ENCODE assay signal across 8 mouse cellular contexts in genomic region chr11:77686346-77686840, GRCm38 (mm10). TPM values are rescaled to one million over a fixed set of nuclear protein-coding genes. Genes with fewer than 3 reads are reported as not detected.
DNase-seq lines count a peak whose midpoint lies in the region; ATAC-seq and TF ChIP-seq lines count a peak whose summit lies in the region.

No protein-coding gene starts in this region.

- no peaks in the 10 kb centered on the region for H3K27me3 ChIP-seq in E14TG2a.4 (ENCODE audit: insufficient read depth, low read length)
- H3K27me3 ChIP-seq in embryonic facial prominence, embryonic 13.5 days: no peaks in the 10 kb centered on the region
- H3K27me3 ChIP-seq in heart, embryonic 13.5 days (replicated peaks): no peaks in the 10 kb centered on the region

- WGBS in embryonic facial prominence, embryonic 13.5 days: 0% methylated on average over 28 of the region's 30 CpGs
- WGBS in heart, embryonic 13.5 days: under 1% methylated on average over 30 of the region's 30 CpGs

- H3K27ac ChIP-seq in embryonic facial prominence, embryonic 13.5 days: peak overlapping the region; percentile 99
- H3K27ac ChIP-seq in heart, embryonic 13.5 days (replicated peaks): peak overlapping the region; percentile 99

- peaks cover 4% of the 10 kb centered on the region; the same call in 1 of the 2 replicates for H3K9me3 ChIP-seq in E14TG2a.4 (ENCODE audit: low read length)
- H3K9me3 ChIP-seq in embryonic facial prominence, embryonic 13.5 days: no peaks in the 10 kb centered on the region
- H3K9me3 ChIP-seq in heart, embryonic 13.5 days: no peaks in the 10 kb centered on the region

- H3K4me2 ChIP-seq in embryonic facial prominence, embryonic 13.5 days: peak overlapping the region; percentile 71
- peak overlapping the region; percentile 81 for H3K4me2 ChIP-seq in heart, embryonic 13.5 days

- peak overlapping the region; percentile 99 for H3K9ac ChIP-seq in embryonic facial prominence, embryonic 13.5 days
- peak overlapping the region; percentile 99 for H3K9ac ChIP-seq in heart, embryonic 13.5 days

- H3K4me1 ChIP-seq in E14TG2a.4 (replicated peaks; ENCODE audit: low read depth, low read length): peaks cover 52% of the 10 kb centered on the region
- H3K4me1 ChIP-seq in embryonic facial prominence, embryonic 13.5 days: peaks cover 7% of the 10 kb centered on the region
- H3K4me1 ChIP-seq in heart, embryonic 13.5 days: peaks cover 22% of the 10 kb centered on the region

- DNase-seq in adrenal gland, adult 18-20 months (ENCODE audit: low spot score in 2 of 2): peak; percentile 65 to 66
- DNase-seq in kidney, postnatal 10 days: peak; percentile 62
- DNase-seq in lung, postnatal 10 days: peak; percentile 47
- peak; percentile 9 to 21 for DNase-seq in right cerebral cortex, adult 2 months (ENCODE audit: low spot score in 2 of 2)
- DNase-seq in retina, embryonic 14.5 days (ENCODE audit: low spot score): no peak

- ATAC-seq in embryonic facial prominence, embryonic 13.5 days (ENCODE audit: insufficient number of reproducible peaks, insufficient read depth, low FRiP score, low TSS enrichment, low read depth): peak; percentile 60
- ATAC-seq in heart, embryonic 13.5 days (ENCODE audit: extremely low read depth, insufficient number of reproducible peaks, low FRiP score, low TSS enrichment): peak; percentile 38; the same call in 1 of the 2 replicates

- TF ChIP-seq CTCF in E14TG2a.4 (conservative IDR thresholded peaks at IDR 0.05; ENCODE audit: low read length): no peak

- H3K4me3 ChIP-seq in E14TG2a.4 (replicated peaks; ENCODE audit: low read length): peak overlapping the region; percentile 99
- H3K4me3 ChIP-seq in embryonic facial prominence, embryonic 13.5 days: peak overlapping the region; percentile 99
- H3K4me3 ChIP-seq in heart, embryonic 13.5 days: peak overlapping the region; percentile 100

- H3K36me3 ChIP-seq in E14TG2a.4 (ENCODE audit: insufficient read depth, low read length): peaks cover 35% of the 10 kb centered on the region
- peaks cover 5% of the 10 kb centered on the region for H3K36me3 ChIP-seq in embryonic facial prominence, embryonic 13.5 days
- peaks cover 21% of the 10 kb centered on the region for H3K36me3 ChIP-seq in heart, embryonic 13.5 days

RNA-seq across cellular contexts. Expression of gene Nufip2, which starts 0.4 kb away (rescaled TPM):
- 10 to 100 TPM; 71.1 to 98.0 TPM for total RNA-seq in adrenal gland, adult 18-20 months (2021)
- 5.2 and 5.9 TPM in 2 replicates for polyA plus RNA-seq in embryonic facial prominence, embryonic 13.5 days (2015; fragmentation: Nextera tagmentation; extraction: Ambion mirVana)
- 3.6 and 4.0 TPM in 2 replicates for polyA plus RNA-seq in heart, embryonic 13.5 days (2015; fragmentation: Nextera tagmentation; extraction: Ambion mirVana)

RNA-seq across cellular contexts. Expression of gene Cryba1, which starts 38.7 kb away (rescaled TPM):
- not detected for total RNA-seq in adrenal gland, adult 18-20 months (2021)
- 1.1 TPM in 1 of 2 replicates, not detected in the other for polyA plus RNA-seq in embryonic facial prominence, embryonic 13.5 days (2015; fragmentation: Nextera tagmentation; extraction: Ambion mirVana)
- polyA plus RNA-seq in heart, embryonic 13.5 days (2015; fragmentation: Nextera tagmentation; extraction: Ambion mirVana): 0.20 TPM in 1 of 2 replicates, not detected in the other
